Mouse (Mus musculus) cerebellum, adult 2 months (tissue): ENCODE measurements around the gene Gtf2a2.

Experiments
- CTCF ChIP-seq: fragments of 200-500 bp; IDR thresholded peaks from 2 replicates; pipeline ENCODE4 v1.5.1; 2011; ENCODE audit warnings: low read depth, mild to moderate bottlenecking, control low read depth, low read length, moderate library complexity, borderline replicate concordance; ENCODE audit not compliant: insufficient read depth
- POLR2A ChIP-seq: fragments of 200-500 bp; IDR thresholded peaks from 2 replicates; pipeline ENCODE4 v1.6.1; 2011; ENCODE audit warnings: low read length, control low read depth, borderline replicate concordance; ENCODE audit not compliant: insufficient read depth

- TF ChIP-seq POLR2A (no peak), CTCF (no peak)
Observed at GRCm38 (mm10) chr9:70049839-70050238, 37.5 kb downstream of the Gtf2a2 start.
